Mouse (Mus musculus): Measurements from ENCODE around the gene Stx12. TPM values are rescaled to one million over a fixed set of nuclear protein-coding genes. Genes with fewer than 3 reads are reported as not detected.

Stx12 gene
- total and polyA plus RNA-seq, 3 experiments = 16.8 to 22.0 TPM; not detected in 1

GRCm38 (mm10) chr4:132807771-132808641 is 76.3 kb downstream of the Stx12 start:
- Histone ChIP-seq H3K4me3 (ENCODE audit: control insufficient read depth in 1 of 2, insufficient read depth in 1 of 2, low read depth in 2 of 2, low read length in 2 of 2) (peak overlapping the region in 1 of 2 experiments; percentile 39; a peak in 1 of 4 replicates), H3K79me2 (ENCODE audit: control insufficient read depth, insufficient read depth, low read length, poor library complexity) (no peaks in the 10 kb centered on the region), H3K9ac (ENCODE audit: control insufficient read depth, low read depth, low read length, poor library complexity, severe bottlenecking) (peak overlapping the region; percentile 15), H3K36me3 (ENCODE audit: control insufficient read depth in 1 of 2, insufficient read depth in 2 of 2, low read length in 2 of 2) (peaks cover 0 to 33% of the 10 kb centered on the region in 2 experiments; a peak in 2 of 4 replicates), H3K9me3 (replicated peaks; ENCODE audit: insufficient read depth, low read length) (no peaks in the 10 kb centered on the region), H3K4me1 (ENCODE audit: control insufficient read depth in 1 of 2, insufficient read depth in 2 of 2, low read length in 2 of 2) (peaks cover 19 to 28% of the 10 kb centered on the region in 2 experiments), H3K27ac (ENCODE audit: control insufficient read depth, low read depth, low read length) (peak overlapping the region; percentile 54), H3K27me3 (ENCODE audit: control insufficient read depth in 1 of 2, insufficient read depth in 2 of 2, low read length in 2 of 2) (no peaks in the 10 kb centered on the region)
- DNase-seq (ENCODE audit: low read depth, low spot score) = peak; percentile 87
- no peak for TF ChIP-seq MAFK (IDR thresholded peaks at IDR 0.05; ENCODE audit: borderline replicate concordance, low read depth, low read length)
- no peak for TF ChIP-seq POLR2A (IDR thresholded peaks at IDR 0.05; ENCODE audit: control insufficient read depth in 1 of 2, insufficient read depth in 1 of 2, low read depth in 1 of 2, low read length in 2 of 2, poor library complexity in 1 of 2)
- no peak for TF ChIP-seq GABPA (IDR thresholded peaks at IDR 0.05; ENCODE audit: low read depth, low read length)
- TF ChIP-seq ETS1 (IDR thresholded peaks at IDR 0.05; ENCODE audit: low read depth, low read length) = peak; percentile 78
- peak; percentile 65 for TF ChIP-seq CHD2 (IDR thresholded peaks at IDR 0.05; ENCODE audit: low read length)
- TF ChIP-seq USF1 (IDR thresholded peaks at IDR 0.05; ENCODE audit: low read depth, low read length) = no peak; the same call in 1 of the 2 replicates
- TF ChIP-seq ZNF384 (IDR thresholded peaks at IDR 0.05; ENCODE audit: low read depth, low read length) = peak; percentile 99
- peak; percentile 81 for TF ChIP-seq RCOR1 (IDR thresholded peaks at IDR 0.05; ENCODE audit: low read depth, low read length)
- TF ChIP-seq RAD21 (IDR thresholded peaks at IDR 0.05; ENCODE audit: low read depth, low read length) = no peak
- 0 out of 2 replicates have a peak, but pooled peaks have one; percentile 30 for TF ChIP-seq TBP (IDR thresholded peaks at IDR 0.05; ENCODE audit: low read depth, low read length)
- no peak for TF ChIP-seq E2F4 (IDR thresholded peaks at IDR 0.05; ENCODE audit: borderline replicate concordance, low read depth, low read length)
- TF ChIP-seq ZMIZ1 (IDR thresholded peaks at IDR 0.05; ENCODE audit: low read depth, low read length) = no peak
- no peak; the same call in 1 of the 2 replicates for TF ChIP-seq CHD1 (IDR thresholded peaks at IDR 0.05; ENCODE audit: low read depth, low read length)
- TF ChIP-seq UBTF (IDR thresholded peaks at IDR 0.05; ENCODE audit: borderline replicate concordance, insufficient read depth, low read depth, low read length) = no peak
- TF ChIP-seq ZKSCAN1 (IDR thresholded peaks at IDR 0.05; ENCODE audit: low read depth, low read length) = peak; percentile 84; the same call in 1 of the 2 replicates
- TF ChIP-seq EP300 (IDR thresholded peaks at IDR 0.05; ENCODE audit: low read depth in 1 of 2, low read length in 2 of 2) = peak; percentile 59 to 70
- no peak for TF ChIP-seq POLR2AphosphoS5 (IDR thresholded peaks at IDR 0.05; ENCODE audit: borderline replicate concordance, low read depth, low read length)
- TF ChIP-seq NRF1 (IDR thresholded peaks at IDR 0.05; ENCODE audit: insufficient read depth, low read depth, low read length, poor library complexity, severe bottlenecking) = peak; percentile 55; the same call in 1 of the 2 replicates
- TF ChIP-seq MYC (IDR thresholded peaks at IDR 0.05; ENCODE audit: low read depth, low read length) = 0 out of 2 replicates have a peak, but pooled peaks have one; percentile 51
- peak; percentile 74 for TF ChIP-seq SIN3A (IDR thresholded peaks at IDR 0.05; ENCODE audit: low read length)
- TF ChIP-seq ZC3H11A (IDR thresholded peaks at IDR 0.05; ENCODE audit: low read depth, low read length) = no peak
- no peak; the same call in 1 of the 2 replicates for TF ChIP-seq SMC3 (IDR thresholded peaks at IDR 0.05; ENCODE audit: low read depth, low read length)
- TF ChIP-seq KAT2A (conservative IDR thresholded peaks at IDR 0.05; ENCODE audit: low read depth, low read length) = no peak
- TF ChIP-seq MXI1 (IDR thresholded peaks at IDR 0.05; ENCODE audit: low read depth, low read length) = no peak; the same call in 1 of the 2 replicates
- 0 out of 2 replicates have a peak, but pooled peaks have one; percentile 29 for TF ChIP-seq MYB (IDR thresholded peaks at IDR 0.05; ENCODE audit: low read depth, low read length)
- TF ChIP-seq TCF12 (IDR thresholded peaks at IDR 0.05; ENCODE audit: low read depth, low read length) = peak; percentile 59
- peak; percentile 66 for TF ChIP-seq ELF1 (IDR thresholded peaks at IDR 0.05; ENCODE audit: low read depth, low read length)
- TF ChIP-seq GATA1 (IDR thresholded peaks at IDR 0.05; ENCODE audit: low read depth, low read length) = no peak
- TF ChIP-seq JUND (IDR thresholded peaks at IDR 0.05; ENCODE audit: low read depth, low read length) = no peak
- TF ChIP-seq USF2 (IDR thresholded peaks at IDR 0.05; ENCODE audit: borderline replicate concordance in 1 of 2, insufficient read depth in 1 of 2, low read depth in 1 of 2, low read length in 2 of 2) = no peak
- TF ChIP-seq MEF2A (IDR thresholded peaks at IDR 0.05; ENCODE audit: extremely low read depth, insufficient replicate concordance, low read depth, low read length, poor library complexity, severe bottlenecking) = no peak
- TF ChIP-seq BHLHE40 (IDR thresholded peaks at IDR 0.05; ENCODE audit: borderline replicate concordance, low read depth, low read length) = peak; percentile 47; the same call in 1 of the 2 replicates
- TF ChIP-seq CTCF (IDR thresholded peaks at IDR 0.05 in 2 of 3, conservative IDR thresholded peaks at IDR 0.05 in 1 of 3; ENCODE audit: control insufficient read depth in 1 of 3, insufficient read depth in 1 of 3, low read depth in 2 of 3, low read length in 3 of 3, poor library complexity in 1 of 3, severe bottlenecking in 1 of 3) = no peak
- TF ChIP-seq HCFC1 (IDR thresholded peaks at IDR 0.05; ENCODE audit: low read depth, low read length) = peak; percentile 58

Data from MEL (cell line).